Mouse (Mus musculus): ENCODE data around the gene Sema4b. TPM values are rescaled to one million over a fixed set of nuclear protein-coding genes. Genes with fewer than 3 reads are reported as not detected.

Gene Sema4b
- total RNA-seq, 2 experiments from 2014 or later, result 17.4 to 20.5 TPM

DNA sequence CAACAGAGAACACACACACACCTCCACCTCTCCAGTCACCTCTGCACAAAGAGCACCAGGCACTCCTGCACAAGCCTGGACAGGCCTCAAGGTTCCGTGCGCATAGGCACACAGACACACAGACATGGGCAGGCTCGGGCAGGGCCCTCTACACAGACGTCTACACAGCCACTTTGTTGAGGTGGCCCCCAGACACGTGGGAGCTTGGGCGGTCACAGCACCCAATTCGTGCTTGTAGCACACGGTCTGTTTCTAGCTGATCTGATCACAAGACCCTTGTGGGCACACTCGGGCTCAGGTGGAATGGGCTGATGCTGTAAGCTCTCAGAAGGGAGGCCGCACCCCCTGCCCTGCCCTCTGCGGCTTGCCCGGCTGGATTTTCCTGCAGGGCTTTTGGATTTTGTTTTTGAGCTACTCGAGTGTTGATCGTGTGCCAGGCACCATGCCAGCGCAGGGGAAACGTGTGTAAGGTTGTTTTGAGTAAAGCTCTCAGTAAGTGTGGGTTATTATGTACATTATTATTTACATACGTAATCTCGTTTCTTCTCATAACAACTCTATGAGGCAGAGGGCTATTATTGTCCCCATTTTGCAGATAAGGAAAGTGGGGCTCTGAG lies 21.5 kb downstream of the Sema4b start:
- DNase-seq (ENCODE audit: low spot score in 2 of 2), result no peak
- intact Hi-C loops (cut with DNase I), result no loop called here

DNA sequence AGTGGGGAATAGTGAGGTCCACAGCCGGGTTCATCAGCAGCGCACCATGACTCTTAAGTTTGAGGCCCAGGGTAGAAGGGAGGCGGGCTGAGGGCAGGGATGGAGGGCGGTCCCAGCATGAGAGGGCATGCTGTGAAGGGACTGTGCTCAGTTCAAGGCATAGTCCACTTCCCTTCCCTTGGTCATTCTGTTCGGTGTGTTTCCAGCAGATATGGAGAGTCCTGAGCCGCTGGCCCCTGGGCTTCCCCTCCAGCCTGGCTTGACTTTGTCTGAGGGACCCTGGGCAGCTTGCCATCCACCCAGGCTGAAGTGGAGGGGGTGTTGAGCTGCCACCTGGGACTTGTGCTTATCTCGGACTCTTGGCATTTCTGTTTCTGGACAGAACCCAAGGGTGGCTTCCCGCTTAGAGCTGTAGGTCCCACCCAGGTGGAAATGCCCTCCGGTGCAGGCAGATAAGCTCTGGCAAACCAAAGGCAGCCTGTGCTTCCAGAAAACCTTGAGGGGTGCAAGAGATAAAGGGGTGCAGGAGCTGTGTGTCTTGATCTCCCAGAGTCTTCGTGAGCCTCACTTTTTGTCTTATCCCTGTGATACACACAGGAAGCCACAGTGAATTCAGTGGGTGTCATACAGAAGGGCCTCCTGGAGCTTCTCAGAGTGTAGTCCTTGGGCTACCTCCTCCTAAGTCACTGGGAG lies 22.2 kb downstream of the Sema4b start:
- intact Hi-C loops (cut with DNase I), result no loop called here
- no peak for DNase-seq (ENCODE audit: low spot score in 2 of 2)

DNA sequence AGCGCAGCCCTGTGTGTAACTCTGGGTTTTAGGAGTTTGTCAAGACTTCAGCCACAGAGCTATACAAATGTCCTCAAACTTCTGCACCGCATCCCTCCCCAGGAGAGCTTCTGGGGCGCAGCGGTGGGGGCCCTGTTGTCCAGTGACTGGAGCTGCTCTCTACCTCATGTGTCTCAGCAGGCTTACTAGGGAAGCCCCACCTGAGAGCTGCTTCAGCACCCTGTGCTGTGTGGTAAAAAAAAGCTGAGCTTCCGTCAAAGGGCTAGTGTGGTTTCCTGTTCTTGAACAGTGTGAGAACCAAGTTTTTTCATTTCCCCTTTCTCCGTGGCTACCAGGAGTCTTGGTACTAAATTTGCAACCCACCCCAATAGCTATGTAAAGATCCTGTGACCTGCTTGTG lies 23.0 kb downstream of the Sema4b start:
- intact Hi-C loops (cut with DNase I), result no loop called here

DNA sequence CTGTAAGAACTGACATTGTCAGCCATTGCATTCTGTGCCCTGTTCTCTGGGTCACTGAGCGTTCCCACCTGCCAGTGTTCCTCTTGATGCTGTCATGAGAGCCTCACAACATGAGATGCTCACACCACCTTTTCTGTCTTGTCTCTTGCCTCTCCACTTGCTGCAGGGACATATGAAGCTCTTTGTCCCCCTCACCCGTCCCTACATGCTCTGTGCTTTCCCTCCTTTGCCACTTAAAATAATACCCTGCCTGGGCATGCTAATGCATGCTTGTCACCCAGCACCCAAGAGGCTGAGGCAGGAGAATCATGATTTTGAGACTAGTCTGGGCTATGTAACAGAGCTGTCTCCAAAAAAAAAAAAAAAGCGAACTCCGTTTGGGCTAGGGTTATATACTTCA lies 24.3 kb downstream of the Sema4b start:
- intact Hi-C loops (cut with DNase I), result no loop called here

More for the DNA sequence above, 23.0 kb downstream of the Sema4b start:
- DNase-seq (ENCODE audit: low spot score in 2 of 2), result peak in 1 of 2 experiments; percentile 46

DNA sequence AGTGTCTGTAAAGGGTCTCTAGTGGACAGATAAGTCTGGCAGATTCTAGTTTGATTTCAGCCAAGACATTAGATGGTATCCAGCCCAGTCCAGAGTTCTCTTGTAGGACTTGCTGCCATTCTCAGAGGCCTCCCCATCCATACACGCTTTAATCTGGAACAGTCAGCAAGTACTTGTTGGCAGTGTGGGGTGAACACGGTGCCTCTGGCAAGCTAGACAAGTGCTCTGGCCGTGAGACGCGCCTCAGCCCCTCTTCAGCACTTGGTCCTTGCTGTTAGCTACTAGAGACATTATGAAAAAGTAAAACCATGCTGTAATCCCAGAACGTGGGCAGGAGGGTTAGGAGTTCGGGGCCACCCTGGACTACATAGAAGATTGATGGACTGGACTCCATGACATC lies 27.0 kb downstream of the Sema4b start:
- intact Hi-C loops (cut with DNase I), result loop anchor here (2.0 kb wide), 1 partner anchor 73 kb away; no protein-coding TSS in a partner anchor

More for the DNA sequence above, 24.3 kb downstream of the Sema4b start:
- DNase-seq (ENCODE audit: low spot score in 2 of 2), result no peak

DNA sequence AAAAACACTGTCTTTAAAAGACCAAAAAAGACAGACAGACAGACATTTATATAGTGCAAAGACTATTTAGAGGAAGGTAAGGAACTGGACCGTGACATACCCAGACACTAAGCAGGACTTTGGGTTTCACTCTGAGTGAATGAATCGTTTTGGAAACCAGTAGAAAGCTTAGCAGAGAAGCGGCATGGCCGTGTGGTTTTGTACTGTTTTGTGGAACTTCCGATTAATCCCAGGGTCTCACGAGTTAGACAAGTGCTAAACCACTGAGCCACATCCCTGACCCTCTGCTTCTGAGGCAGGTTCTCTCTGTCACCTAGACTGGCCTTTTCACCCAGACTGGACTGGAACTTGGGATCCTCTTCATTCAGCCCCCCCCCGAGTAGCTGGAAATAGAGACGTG lies 27.8 kb downstream of the Sema4b start:
- no peak for DNase-seq (ENCODE audit: low spot score in 2 of 2)
- intact Hi-C loops (cut with DNase I), result loop anchor here (2.0 kb wide), 1 partner anchor 74 kb away; no protein-coding TSS in a partner anchor

More for the DNA sequence above, 27.0 kb downstream of the Sema4b start:
- DNase-seq (ENCODE audit: low spot score in 2 of 2), result no peak

DNA sequence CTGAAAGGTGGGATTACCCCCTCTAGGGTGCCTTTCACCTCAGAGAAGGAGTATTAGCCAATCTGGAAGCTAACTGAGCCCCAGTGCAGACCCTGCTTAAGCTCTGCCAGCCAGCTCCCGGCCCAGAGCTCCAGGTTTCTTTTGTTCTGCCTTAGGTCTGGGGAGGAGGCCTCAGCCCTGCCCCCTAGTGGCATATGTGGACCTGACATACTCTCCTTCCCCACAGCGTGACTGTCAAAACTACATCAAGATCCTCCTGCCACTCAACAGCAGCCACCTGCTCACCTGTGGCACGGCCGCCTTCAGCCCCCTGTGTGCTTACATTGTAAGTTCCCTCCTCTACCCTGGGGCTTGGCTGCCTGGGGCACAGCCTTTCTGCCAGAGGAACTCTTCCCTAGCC lies 28.8 kb downstream of the Sema4b start:
- intact Hi-C loops (cut with DNase I), result loop anchor here (2.0 kb wide), 1 partner anchor 75 kb away; no protein-coding TSS in a partner anchor
- peak; percentile 73 to 77 for DNase-seq (ENCODE audit: low spot score in 2 of 2)

DNA sequence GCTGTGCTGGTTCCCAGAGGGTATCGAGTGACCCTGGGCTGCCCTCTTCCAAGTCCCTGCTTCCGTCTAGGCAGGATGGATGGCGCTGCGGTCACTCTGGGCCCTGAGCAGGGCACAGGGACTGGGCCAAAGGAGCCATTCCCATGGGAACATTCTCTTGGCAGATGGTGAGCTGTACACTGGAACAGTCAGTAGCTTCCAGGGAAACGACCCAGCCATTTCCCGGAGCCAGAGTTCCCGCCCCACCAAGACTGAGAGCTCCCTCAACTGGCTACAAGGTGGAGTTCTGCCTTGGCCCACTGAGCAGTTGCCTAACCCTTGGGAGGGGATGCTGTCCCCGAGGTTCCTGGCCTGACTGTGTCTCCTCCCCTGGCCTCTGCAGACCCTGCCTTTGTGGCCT lies 29.9 kb downstream of the Sema4b start:
- peak; percentile 37 to 45 for DNase-seq (ENCODE audit: low spot score in 2 of 2)
- intact Hi-C loops (cut with DNase I), result no loop called here

DNA sequence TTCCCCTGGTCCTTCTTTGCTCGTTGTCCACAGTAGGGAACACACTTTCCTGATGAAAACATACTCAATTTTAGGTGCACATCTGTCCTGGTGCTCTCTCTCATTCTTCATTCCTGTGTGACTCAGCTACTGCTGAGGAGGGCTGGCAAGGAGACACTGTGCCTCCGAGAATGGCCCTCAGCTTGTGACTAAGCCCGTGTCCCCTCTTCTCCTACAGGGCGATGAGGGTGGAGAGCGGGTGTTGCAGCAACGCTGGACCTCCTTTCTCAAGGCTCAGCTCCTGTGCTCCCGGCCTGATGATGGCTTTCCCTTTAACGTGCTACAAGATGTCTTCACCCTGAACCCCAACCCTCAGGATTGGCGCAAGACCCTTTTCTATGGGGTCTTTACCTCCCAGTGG lies 32.0 kb downstream of the Sema4b start:
- DNase-seq (ENCODE audit: low spot score in 2 of 2), result no peak
- intact Hi-C loops (cut with DNase I), result no loop called here

DNA sequence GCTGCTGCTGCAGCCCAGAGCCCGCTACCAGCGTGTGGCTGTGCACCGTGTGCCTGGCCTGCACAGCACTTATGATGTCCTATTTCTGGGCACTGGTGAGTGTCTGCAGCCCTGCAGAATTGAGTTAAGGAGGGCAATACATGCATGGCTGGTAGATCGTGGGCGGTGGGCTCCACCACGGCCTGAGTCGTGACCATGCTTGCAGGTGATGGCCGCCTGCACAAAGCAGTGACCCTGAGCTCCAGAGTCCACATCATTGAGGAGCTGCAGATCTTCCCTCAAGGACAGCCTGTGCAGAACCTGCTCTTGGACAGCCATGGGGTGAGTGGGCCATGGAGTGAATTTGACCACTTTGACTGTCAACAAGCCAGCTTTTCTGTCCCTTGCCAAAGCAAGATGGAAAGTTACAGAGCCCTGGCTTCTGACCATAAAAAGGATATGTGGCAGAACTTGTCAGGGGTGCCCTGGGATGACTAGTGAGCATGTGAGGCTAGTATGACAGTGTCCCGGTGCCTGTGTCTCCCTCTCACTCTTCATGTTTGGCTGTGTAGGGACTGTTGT lies 33.7 kb downstream of the Sema4b start:
- intact Hi-C loops (cut with DNase I), result no loop called here
- DNase-seq (ENCODE audit: low spot score in 2 of 2), result no peak

DNA sequence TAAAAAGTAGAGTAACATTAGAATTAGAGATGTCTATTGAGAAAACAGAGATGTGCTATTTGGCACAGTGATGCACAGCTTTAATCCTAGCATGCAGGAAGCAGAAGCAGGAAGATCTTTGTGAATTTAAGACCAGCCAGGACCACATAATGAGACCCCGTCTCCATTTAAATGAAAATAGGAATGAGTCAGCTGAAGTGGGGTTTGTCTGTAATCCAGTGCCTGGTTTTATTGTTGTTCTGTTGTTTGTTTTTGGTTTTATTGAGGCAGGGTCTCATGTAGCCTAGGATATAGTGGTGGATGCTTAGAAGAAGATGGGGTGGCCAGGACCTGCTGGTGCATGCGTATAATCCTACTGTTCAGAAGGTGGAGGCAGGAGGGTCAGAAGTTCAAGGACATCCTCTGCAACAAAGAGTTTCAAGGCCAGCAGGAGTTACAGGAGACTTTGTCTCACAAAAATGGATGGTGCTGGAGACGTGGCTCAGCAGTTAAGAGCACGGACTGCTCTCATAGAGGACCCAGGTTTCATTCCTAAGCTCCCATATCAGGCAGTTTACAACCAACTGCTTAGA lies 34.6 kb downstream of the Sema4b start:
- intact Hi-C loops (cut with DNase I), result no loop called here
- no peak for DNase-seq (ENCODE audit: low spot score in 2 of 2)

DNA sequence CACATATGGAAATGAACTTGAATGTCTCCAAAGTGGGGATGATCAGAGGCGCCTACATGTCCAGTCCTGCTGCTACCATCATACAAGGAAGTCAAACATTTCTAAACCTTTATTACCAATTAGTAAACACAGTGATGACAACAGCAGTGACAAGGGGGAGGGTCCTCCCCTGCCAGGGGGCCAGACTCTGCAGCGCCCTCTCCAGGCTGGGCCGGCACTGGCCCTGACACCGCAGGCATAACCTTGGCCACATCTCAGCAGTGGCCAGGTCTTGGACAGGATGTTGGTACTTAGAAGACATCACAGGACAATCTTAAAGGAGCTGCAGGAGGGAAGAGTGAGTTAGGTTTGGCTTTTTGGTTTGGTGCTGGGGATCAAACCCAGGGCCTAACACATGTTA lies 40.4 kb downstream of the Sema4b start:
- intact Hi-C loops (cut with DNase I), result no loop called here
- DNase-seq (ENCODE audit: low spot score in 2 of 2), result no peak

DNA sequence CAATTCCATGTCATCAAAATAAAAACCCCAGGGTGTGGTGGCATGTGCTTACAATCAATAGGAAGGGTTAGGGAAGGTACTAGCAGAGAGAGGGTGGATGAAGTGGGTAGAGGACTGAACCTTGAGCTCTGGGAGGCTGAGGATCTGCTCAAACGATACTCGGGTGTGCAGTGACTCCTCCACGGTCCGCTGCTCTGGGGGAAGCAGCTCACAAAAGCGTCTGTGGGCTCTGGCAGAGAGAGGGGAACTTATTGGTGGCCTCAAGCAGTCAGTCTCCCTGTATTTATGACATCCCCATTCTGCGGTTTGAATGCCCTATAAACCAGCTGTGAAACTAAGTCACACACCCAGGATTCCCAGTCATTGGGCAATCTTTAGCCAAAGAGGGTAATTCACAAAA lies 43.6 kb downstream of the Sema4b start:
- no peak for DNase-seq (ENCODE audit: low spot score in 2 of 2)
- intact Hi-C loops (cut with DNase I), result no loop called here

DNA sequence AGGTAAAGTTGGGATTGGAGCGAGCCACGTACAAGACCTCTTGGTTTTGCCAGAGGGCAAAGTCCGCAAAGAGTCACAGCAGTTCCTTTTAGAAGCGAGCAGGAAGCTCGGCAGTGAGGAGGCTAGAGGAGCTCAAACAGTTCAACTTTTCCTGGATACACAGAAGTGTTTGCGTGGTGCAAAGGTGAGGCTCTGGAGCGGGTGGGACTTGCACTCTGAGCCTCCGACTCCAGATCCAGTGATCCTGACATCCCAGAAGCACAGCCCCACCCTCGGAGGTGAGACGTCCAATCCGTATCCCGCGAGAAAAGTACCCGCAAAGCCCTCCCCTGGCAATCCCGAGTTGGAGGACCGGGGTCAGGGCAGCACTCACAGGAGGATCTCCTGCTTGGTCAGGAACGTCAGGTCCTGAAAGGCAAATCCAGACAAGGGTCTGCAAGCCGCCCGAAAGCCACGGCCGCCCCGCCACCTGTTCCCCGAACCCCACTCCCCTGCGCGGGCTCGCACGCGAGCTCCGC lies 45.4 kb downstream of the Sema4b start:
- intact Hi-C loops (cut with DNase I), result no loop called here
- DNase-seq (ENCODE audit: low spot score in 2 of 2), result no peak

DNA sequence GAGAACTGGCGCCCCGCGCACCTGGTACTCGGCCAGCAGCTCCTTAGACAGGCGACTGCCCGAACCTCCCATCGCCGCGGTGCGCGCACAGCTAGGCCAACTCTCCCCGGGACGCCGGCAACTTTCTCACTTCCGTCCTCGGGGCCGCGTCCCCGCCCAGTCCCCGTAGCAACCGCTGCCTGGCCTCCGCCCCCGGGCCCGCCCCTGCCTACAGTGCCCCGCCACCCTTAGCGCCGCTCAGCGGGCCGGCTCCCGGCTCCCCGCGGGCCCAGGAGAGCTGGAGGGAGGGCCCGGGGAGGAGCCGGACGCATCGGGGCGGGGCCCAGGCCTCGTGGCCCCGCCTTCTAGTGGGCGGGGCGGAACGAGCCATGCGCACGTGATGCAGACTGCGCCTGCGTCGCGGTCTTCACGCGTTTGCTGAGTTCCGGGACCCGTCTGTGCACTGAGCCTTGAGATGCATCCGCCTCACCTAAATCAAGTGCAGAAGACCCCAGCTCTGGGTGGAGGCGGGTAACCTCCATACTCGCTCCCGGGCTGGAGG lies 45.9 kb downstream of the Sema4b start, which contains the start of the genes Cib1 and Gdpgp1:
Gene Cib1 (minus strand): TSS at position 325 of the 541 bp plus-strand sequence.
Gene Gdpgp1 (plus strand): TSS at position 377 of the 541 bp plus-strand sequence.
- intact Hi-C loops (cut with DNase I), result no loop called here
- peak; percentile 95 to 96 for DNase-seq (ENCODE audit: low spot score in 2 of 2)

DNA sequence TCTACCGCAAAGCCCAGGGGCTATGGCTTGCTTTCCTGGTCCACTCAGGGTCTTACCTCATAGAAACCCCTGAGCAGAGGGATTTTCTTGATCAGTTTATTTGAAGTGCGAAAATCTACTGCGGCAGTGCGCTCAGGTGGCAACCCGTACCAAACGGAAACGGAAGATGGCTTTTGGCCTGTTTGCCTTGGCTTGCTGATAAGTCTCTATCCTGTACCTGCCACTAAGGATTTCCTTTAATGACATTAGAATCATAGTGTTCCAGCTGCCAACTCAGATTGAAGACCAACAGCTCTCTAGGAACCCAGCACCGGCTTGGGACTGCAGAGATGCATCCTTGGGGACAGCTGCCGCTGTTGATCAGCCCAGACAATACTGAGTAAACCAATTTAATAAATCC lies 47.2 kb downstream of the Sema4b start:
- DNase-seq (ENCODE audit: low spot score in 2 of 2), result no peak
- intact Hi-C loops (cut with DNase I), result no loop called here

DNA sequence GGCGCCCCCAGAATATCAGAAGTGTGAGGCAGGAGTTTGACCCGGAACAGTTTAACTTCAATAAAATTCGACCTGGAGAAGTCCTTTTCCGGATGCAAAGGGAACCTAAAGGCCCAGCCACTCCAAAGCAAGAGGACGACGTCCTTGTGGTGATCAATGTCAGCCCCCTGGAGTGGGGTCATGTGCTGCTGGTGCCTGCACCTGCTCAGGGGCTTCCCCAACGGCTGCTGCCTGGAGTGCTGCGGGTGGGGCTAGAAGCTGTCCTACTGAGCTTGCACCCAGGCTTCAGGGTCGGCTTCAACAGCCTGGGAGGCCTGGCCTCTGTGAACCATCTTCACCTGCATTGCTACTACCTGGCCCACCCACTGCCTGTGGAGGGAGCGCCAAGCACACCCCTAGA lies 51.9 kb downstream of the Sema4b start:
- intact Hi-C loops (cut with DNase I), result no loop called here
- DNase-seq (ENCODE audit: low spot score in 2 of 2), result no peak

DNA sequence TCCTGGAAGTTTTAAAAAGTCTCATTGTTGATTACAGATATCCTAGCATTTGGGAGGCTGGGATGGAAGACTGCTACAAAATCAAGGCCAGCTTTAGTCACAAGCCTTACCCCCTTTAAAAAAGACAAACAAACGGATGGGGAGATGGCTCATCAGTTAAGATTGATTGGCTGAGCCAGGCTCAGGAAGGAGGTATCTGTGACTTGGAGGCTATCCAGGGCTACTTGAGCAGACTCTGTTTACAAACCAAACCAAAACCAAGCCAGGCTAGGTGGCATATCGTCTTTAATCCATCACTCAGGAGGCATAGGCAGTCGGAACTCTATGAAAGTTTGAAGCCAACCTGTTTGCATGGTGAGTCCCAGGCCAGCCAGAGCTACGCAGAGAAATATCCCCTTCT lies 55.0 kb downstream of the Sema4b start:
- no peak for DNase-seq (ENCODE audit: low spot score in 2 of 2)
- intact Hi-C loops (cut with DNase I), result no loop called here

DNA sequence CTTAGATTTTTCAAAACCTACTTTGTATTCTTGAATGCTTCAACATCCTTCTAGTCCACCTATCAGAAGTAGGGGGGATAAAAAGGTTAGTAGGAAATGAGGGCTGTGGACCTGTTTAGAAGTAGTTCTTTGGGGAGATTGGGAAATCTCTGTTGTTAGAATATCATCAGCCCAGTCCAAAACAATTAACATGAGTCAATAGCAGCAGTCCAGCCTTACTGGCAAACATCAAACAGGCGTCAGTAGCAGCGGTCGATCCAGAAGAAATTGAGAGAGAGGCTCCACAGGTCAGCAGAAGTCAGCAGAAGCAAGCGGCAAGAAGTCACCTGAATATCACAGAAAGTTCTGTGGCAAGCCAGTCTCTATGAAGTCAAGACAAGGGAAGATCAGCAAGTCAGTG lies 58.2 kb downstream of the Sema4b start:
- no peak for DNase-seq (ENCODE audit: low spot score in 2 of 2)
- intact Hi-C loops (cut with DNase I), result no loop called here

DNA sequence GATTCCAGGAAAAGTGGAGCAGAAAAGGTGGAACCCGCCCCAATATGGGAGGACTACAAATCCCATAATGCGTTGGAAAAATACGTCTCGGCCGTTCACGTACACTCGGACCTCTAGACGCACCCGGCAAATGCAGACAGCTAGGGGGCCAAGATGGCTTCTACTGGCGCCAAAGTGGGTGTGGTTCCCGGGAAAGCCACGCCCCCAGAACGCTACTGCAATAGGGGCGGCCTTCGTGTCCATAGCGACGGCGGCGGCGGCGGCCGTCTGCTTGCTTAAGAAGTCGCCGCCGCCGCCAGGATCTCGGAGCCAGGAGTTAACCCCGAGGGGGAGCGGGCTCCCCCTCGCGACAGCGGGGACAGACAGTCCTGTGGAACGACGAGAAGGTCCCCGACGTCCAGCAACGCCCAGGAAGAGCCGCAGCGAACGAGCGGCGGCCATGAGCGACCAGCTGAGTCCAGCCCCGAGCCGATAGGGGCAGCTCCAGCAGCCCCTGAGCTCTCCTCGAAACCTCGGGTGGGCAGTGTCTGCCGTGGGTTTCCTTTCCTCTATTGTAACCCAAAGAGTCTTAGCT lies 59.6 kb downstream of the Sema4b start, which contains the start of gene Ttll13:
Gene Ttll13 (plus strand): TSS at position 229 of the 574 bp plus-strand sequence.
- intact Hi-C loops (cut with DNase I), result loop anchor here (2.0 kb wide), 1 partner anchor 15 kb away; the partner anchor contains the start of gene Ngrn
- peak; percentile 96 to 99 for DNase-seq (ENCODE audit: low spot score in 2 of 2)

Measured in left cerebral cortex, postnatal 25 days (tissue).